8 mouse cellular contexts compared by ENCODE assay signal in the genomic region with DNA sequence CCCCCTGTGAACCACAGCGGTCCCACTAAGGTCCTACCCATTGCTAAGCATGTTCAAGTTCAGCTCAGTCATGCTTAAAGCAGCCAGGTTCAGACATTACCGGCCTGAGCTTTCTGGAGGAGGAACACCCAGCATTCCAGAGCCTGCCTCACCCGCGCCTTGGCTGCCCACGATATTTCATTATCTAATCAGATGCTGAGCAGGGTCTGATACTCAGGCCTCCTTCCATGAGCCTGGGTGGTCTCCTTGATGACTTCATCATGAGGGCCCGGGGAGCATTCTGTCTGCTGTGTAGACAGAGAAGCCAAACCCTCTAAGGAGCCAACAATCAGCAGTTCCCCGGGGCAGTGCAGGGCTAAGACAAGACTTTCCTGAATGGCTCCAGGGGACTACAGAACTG.
DNase-seq lines count a peak whose midpoint lies in the region; ATAC-seq lines count a peak whose summit lies in the region.

No protein-coding gene starts in this region.

- no peak overlapping the region for H3K4me2 ChIP-seq in intestine, embryonic 16.5 days (ENCODE audit: low read depth, low read length)
- 0 out of 2 replicates have a peak overlapping the region, but pooled peaks have one; percentile 19 for H3K4me2 ChIP-seq in stomach, embryonic 16.5 days (ENCODE audit: low read depth, low read length)

- peak; percentile 74 for ATAC-seq in intestine, embryonic 16.5 days
- peak; percentile 80 for ATAC-seq in stomach, embryonic 16.5 days (ENCODE audit: insufficient read depth, low FRiP score)

- H3K9ac ChIP-seq in intestine, embryonic 16.5 days (ENCODE audit: low read depth, low read length): peak overlapping the region; percentile 48
- peak overlapping the region; percentile 53; the same call in 1 of the 2 replicates for H3K9ac ChIP-seq in stomach, embryonic 16.5 days (ENCODE audit: low read length)

- H3K9me3 ChIP-seq in intestine, embryonic 16.5 days (ENCODE audit: control insufficient read depth, low read length): no peaks in the 10 kb centered on the region
- H3K9me3 ChIP-seq in stomach, embryonic 16.5 days (replicated peaks; ENCODE audit: control insufficient read depth, low read length): no peaks in the 10 kb centered on the region

- H3K36me3 ChIP-seq in intestine, embryonic 16.5 days (ENCODE audit: control insufficient read depth, insufficient read depth, low read length): no peaks in the 10 kb centered on the region
- no peaks in the 10 kb centered on the region for H3K36me3 ChIP-seq in stomach, embryonic 16.5 days (ENCODE audit: control insufficient read depth, insufficient read depth, low read length)

- DNase-seq in adrenal gland, postnatal 10 days: peak; percentile 41
- no peak for DNase-seq in adrenal gland, postnatal 36 days
- DNase-seq in retina, postnatal 1 day: peak; percentile 54
- no peak for DNase-seq in retina, embryonic 14.5 days (ENCODE audit: low spot score)
- DNase-seq in left cerebral cortex, adult 11 months (ENCODE audit: low spot score): no peak
- no peak for DNase-seq in MN1 (ENCODE audit: low spot score)

- H3K27me3 ChIP-seq in intestine, embryonic 16.5 days (replicated peaks; ENCODE audit: control insufficient read depth, insufficient read depth, low read length): no peaks in the 10 kb centered on the region
- no peaks in the 10 kb centered on the region for H3K27me3 ChIP-seq in stomach, embryonic 16.5 days (ENCODE audit: control insufficient read depth, insufficient read depth, low read length)

- H3K4me1 ChIP-seq in intestine, embryonic 16.5 days (ENCODE audit: control insufficient read depth, insufficient read depth, low read length): peaks cover 29% of the 10 kb centered on the region
- peaks cover 21% of the 10 kb centered on the region for H3K4me1 ChIP-seq in stomach, embryonic 16.5 days (ENCODE audit: control insufficient read depth, insufficient read depth, low read length)

- no peak overlapping the region for H3K4me3 ChIP-seq in intestine, embryonic 16.5 days (ENCODE audit: low read length)
- H3K4me3 ChIP-seq in stomach, embryonic 16.5 days (replicated peaks; ENCODE audit: low read length): no peak overlapping the region

- H3K27ac ChIP-seq in intestine, embryonic 16.5 days (ENCODE audit: low read length): peak overlapping the region; percentile 90
- peak overlapping the region; percentile 92 for H3K27ac ChIP-seq in stomach, embryonic 16.5 days (ENCODE audit: low read length)

- WGBS in intestine, embryonic 16.5 days: 31% methylated on average over 7 of the region's 7 CpGs
- 15% methylated on average over 7 of the region's 7 CpGs for WGBS in stomach, embryonic 16.5 days

Comparison
In these comparisons a context has a peak if more than half of its experiments do, and no peak if none do; other contexts are left out.
1. DNase-seq: peak in adrenal gland, postnatal 10 days (single experiment) and retina, postnatal 1 day (single experiment); none in adrenal gland, postnatal 36 days (0 of 2), retina, embryonic 14.5 days (single experiment), left cerebral cortex, adult 11 months (single experiment) and MN1 (single experiment).